Mouse (Mus musculus): ENCODE results near the gene Jmjd6. TPM values are rescaled to one million over a fixed set of nuclear protein-coding genes. Genes with fewer than 3 reads are reported as not detected.

Gene Jmjd6
- polyA plus RNA-seq (2015; fragmentation: Nextera tagmentation; extraction: Ambion mirVana): 38.1 and 40.1 TPM in 2 replicates

DNA sequence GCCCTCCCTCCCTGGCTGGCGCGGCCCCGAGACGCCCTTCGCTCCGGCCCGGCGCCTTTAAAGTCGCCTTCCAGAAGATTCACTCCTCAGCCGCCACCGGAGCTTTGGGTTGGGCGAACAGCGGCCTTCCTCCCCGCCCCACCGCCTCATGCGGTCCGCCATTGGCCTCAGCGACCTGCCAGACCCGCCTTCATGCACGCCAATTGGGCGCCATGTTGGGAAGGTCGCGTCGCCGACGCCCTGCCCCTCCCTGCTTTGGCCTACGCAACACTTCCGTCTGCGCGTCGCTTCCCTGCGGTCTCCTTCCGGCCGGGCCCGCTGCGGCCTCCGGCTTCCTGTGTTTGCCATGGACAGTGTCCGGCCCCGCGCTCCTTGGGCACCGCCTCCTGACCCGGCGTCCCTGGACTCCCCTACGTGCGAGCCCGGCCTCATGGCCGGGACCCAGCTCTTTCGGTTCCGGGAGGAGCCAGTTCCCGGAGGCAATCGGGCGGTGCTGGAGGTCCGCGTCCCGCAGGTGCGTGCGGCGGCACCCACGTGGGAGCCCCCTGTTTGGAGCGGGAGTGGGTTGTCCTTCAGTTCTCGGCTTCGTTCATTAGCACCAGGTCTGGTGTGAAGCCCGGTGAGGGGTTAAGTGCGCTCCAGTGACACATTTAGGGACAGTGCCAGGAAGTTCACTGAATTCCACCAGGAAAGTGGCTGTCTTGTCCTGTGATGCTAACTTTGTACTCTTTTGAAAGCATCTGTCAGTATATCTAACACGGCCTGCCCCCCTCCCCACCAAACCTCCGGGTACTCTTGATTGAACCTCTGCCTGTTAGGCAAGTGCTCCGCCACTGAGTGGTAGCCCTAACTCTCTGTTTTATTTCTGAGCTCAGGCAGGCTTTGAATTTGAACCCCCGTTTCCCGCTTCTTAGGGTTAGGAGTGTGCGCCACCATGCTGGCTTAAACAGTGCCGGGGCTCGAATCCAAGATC, at the start of gene Jmjd6, which contains the start of gene Mettl23:
TSS of gene Jmjd6 (minus strand) at position 189 of the 973 bp plus-strand sequence.
TSS of gene Mettl23 (plus strand) at position 18 of the 973 bp plus-strand sequence.
- no peaks in the 10 kb centered on the region for H3K27me3 ChIP-seq
- DNase-seq (peak; percentile 96), ATAC-seq (ENCODE audit: low read depth) (peak; percentile 95)
- peak within 1 kb of the TSS; percentile 97 for H3K27ac ChIP-seq
- H3K9me3 ChIP-seq (replicated peaks): no peaks in the 10 kb centered on the region
- H3K9ac ChIP-seq: peak within 1 kb of the TSS; percentile 93
- H3K4me3 ChIP-seq (replicated peaks): peak within 1 kb of the TSS; percentile 84
- under 1% methylated on average over 72 of the region's 72 CpGs for WGBS (ENCODE audit: insufficient replicate concordance)
- H3K36me3 ChIP-seq: peaks cover 62% of the 10 kb centered on the region
- peak within 1 kb of the TSS; percentile 85 for H3K4me2 ChIP-seq
- H3K4me1 ChIP-seq (replicated peaks): peaks cover 74% of the 10 kb centered on the region

DNA sequence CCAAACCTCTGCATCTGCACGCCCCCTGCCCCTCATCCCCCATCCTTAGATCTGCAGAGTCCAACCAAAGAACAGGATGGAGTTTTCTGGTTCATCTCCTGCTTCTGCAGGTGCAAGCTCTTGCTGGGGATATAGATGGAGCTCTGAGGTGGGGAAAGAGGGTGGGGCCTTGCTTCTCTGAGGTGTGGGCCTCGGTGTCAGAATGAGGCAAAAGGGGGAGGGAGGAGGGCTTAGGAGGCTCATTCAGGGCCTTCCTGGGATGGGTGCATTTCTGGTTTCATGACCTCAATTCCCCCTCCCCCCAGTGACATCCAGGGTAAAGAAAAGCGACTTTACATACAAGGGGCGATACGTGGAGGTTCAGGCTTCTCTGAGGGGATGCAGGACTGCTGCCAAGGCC, 43.9 kb upstream of the Jmjd6 start:
- H3K4me1 ChIP-seq (replicated peaks): peaks cover 4% of the 10 kb centered on the region
- H3K27ac ChIP-seq: no peak overlapping the region
- H3K4me3 ChIP-seq (replicated peaks): no peak overlapping the region
- H3K9ac ChIP-seq: no peak overlapping the region
- WGBS (ENCODE audit: insufficient replicate concordance): 53% methylated on average over 5 of the region's 5 CpGs
- peaks cover 27% of the 10 kb centered on the region for H3K27me3 ChIP-seq
- DNase-seq (no peak), ATAC-seq (ENCODE audit: low read depth) (no peak)
- H3K4me2 ChIP-seq: no peak overlapping the region
- no peaks in the 10 kb centered on the region for H3K36me3 ChIP-seq
- H3K9me3 ChIP-seq (replicated peaks): no peaks in the 10 kb centered on the region

DNA sequence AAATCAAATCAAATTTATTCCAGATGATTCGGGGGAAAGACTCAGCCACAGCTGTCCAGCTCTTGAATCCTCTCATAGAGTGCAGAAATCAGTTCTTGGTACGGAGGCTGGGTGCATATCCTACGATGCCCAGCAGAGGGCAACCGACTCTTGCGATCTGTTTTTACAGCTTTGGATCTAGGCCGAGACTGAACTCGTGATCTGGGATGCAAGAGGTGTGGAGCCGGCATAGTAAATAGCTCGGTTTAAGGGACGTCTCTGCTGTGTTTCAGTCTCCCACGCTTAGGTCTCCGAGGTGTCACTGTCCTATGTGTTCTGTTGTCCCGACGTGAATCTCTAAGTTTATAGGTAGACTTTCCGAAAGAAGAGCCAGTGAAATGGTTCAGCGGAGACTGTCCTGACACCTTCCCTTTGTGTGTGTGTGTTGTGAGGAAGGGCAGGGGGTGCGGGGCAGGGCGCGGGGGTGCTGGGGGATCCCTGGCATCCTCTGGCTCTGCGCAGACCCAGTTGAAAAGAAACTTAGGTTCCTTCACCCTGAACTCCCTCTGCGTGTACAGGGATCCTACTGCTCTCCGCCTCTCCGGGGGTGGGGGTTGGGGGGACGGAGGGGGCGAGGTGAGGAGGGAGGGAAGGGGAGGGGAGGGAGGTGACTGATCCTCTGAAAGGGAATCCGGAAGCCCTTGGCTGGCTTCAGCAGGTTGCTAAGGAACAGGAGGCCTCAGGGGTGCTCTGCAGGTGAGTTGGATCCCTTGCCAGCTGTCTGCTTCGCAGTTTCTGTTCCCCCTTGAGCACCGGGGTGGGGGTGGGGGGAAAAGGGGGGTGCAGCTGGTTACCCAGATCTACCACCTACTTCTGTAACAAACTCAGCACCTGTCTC, 42.3 kb upstream of the Jmjd6 start:
- DNase-seq (peak; percentile 15), ATAC-seq (ENCODE audit: low read depth) (no peak; the same call in 1 of the 2 replicates)
- H3K27ac ChIP-seq: no peak overlapping the region
- peak overlapping the region; percentile 16; the same call in 1 of the 2 replicates for H3K4me3 ChIP-seq (replicated peaks)
- H3K27me3 ChIP-seq: peaks cover 25% of the 10 kb centered on the region
- no peaks in the 10 kb centered on the region for H3K9me3 ChIP-seq (replicated peaks)
- H3K9ac ChIP-seq: no peak overlapping the region
- H3K4me1 ChIP-seq (replicated peaks): peaks cover 4% of the 10 kb centered on the region
- peak overlapping the region; percentile 23 for H3K4me2 ChIP-seq
- 5% methylated on average over 28 of the region's 28 CpGs for WGBS (ENCODE audit: insufficient replicate concordance)
- H3K36me3 ChIP-seq: no peaks in the 10 kb centered on the region

DNA sequence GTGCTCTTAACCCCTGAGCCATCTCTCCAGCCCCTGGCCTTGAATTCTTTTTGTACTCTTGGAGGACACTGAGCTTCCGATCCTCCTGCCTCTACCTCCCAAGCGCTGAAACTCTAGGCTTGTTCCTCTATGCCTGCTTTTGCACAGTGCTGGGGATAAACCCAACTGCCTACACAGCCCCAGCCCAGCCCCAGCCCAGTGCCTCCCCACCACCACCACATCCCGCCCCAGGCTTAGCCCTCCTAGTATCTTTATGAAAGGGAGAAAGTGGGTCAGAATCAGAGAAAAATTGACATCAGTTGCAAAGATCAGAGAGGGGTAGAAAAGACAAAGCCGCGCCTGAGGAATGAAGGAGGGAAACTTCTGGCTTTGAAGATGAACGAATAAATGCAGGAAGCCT, 40.8 kb upstream of the Jmjd6 start:
- peaks cover 24% of the 10 kb centered on the region for H3K27me3 ChIP-seq
- no peak for DNase-seq
- H3K4me3 ChIP-seq (replicated peaks): no peak overlapping the region
- H3K36me3 ChIP-seq: no peaks in the 10 kb centered on the region
- ATAC-seq (ENCODE audit: low read depth): no peak
- no peak overlapping the region for H3K27ac ChIP-seq
- H3K4me1 ChIP-seq (replicated peaks): peaks cover 4% of the 10 kb centered on the region
- 81% methylated on average over 6 of the region's 6 CpGs for WGBS (ENCODE audit: insufficient replicate concordance)
- no peak overlapping the region for H3K9ac ChIP-seq
- H3K9me3 ChIP-seq (replicated peaks): no peaks in the 10 kb centered on the region
- no peak overlapping the region for H3K4me2 ChIP-seq

DNA sequence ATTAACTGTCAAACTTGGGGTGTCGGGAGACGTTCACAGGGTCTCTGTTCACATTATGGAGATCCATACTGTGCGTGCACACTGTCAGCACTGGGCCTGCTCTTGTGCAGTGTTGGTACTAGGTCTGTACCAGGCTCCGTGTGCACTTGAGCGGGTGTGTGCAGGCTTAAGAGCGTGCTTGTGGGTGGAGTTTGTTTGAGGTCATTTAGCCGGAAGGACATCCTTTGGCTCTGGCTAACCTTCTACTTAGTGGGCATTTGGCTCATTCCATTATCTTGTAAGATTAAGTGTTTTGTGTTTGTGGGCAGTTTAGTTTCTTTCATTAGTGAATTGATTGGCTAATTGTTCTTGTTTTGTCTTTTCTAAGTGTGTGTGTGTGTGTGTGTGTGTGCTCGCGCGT, 39.2 kb upstream of the Jmjd6 start:
- peaks cover 4% of the 10 kb centered on the region for H3K4me1 ChIP-seq (replicated peaks)
- H3K4me3 ChIP-seq (replicated peaks): no peak overlapping the region
- ATAC-seq (ENCODE audit: low read depth) (no peak), DNase-seq (no peak)
- WGBS (ENCODE audit: insufficient replicate concordance): 79% methylated on average over 10 of the region's 10 CpGs
- no peaks in the 10 kb centered on the region for H3K36me3 ChIP-seq
- H3K9ac ChIP-seq: no peak overlapping the region
- H3K27me3 ChIP-seq: peaks cover 24% of the 10 kb centered on the region
- H3K9me3 ChIP-seq (replicated peaks): no peaks in the 10 kb centered on the region
- no peak overlapping the region for H3K4me2 ChIP-seq
- no peak overlapping the region for H3K27ac ChIP-seq

DNA sequence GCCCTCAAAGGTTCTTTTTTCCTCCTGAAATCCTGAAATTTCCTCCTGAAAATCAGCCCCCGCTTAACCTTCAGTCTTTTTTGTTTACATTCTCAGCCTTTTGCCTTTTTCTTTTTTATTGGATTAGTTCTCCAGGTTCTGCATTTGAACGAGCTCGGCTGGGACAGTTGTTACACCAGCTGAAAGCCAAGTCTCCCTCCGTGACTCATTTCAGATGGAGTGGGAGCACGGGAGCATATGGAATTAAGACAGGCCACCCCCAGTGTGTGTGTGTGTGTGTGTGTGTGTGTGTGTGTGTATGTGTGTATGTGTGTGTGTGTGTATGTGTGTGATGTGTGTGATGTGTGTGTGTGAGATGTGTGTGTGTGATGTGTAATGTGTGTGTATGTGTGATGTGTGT, 38.2 kb upstream of the Jmjd6 start:
- no peak for ATAC-seq (ENCODE audit: low read depth)
- H3K4me1 ChIP-seq (replicated peaks): peaks cover 4% of the 10 kb centered on the region
- no peak overlapping the region for H3K4me2 ChIP-seq
- H3K36me3 ChIP-seq: no peaks in the 10 kb centered on the region
- no peak overlapping the region for H3K27ac ChIP-seq
- no peak overlapping the region for H3K4me3 ChIP-seq (replicated peaks)
- 65% methylated on average over 5 of the region's 5 CpGs for WGBS (ENCODE audit: insufficient replicate concordance)
- H3K27me3 ChIP-seq: peaks cover 15% of the 10 kb centered on the region; the same call in 1 of the 2 replicates
- H3K9me3 ChIP-seq (replicated peaks): no peaks in the 10 kb centered on the region
- no peak overlapping the region for H3K9ac ChIP-seq
- no peak for DNase-seq

DNA sequence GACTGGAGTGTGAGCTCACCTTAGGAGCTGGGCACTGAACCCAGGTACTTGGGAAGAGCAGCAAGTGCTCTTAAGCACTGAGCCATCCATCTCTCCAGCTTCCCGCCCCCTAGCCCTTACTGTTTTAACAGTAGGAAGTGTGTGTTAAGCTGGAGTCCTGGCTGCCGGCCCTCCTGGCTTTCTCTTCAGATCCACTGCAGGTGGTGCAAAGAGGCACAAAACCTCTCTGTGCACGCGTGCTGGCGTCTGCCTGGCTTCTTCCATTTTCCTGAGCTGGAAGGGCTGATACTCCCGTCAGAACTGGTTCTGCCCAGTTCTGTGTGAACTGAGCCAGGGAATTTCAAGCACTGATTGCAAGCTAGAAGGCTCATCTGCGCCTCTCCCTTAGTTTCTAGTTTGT, 37.6 kb upstream of the Jmjd6 start:
- DNase-seq: no peak
- H3K9ac ChIP-seq: no peak overlapping the region
- H3K27ac ChIP-seq: no peak overlapping the region
- H3K36me3 ChIP-seq: 0 out of 2 replicates have a peak, but pooled peaks cover under 1% of the 10 kb centered on the region
- H3K4me3 ChIP-seq (replicated peaks): no peak overlapping the region
- H3K4me1 ChIP-seq (replicated peaks): peaks cover 4% of the 10 kb centered on the region
- 62% methylated on average over 7 of the region's 7 CpGs for WGBS (ENCODE audit: insufficient replicate concordance)
- no peak overlapping the region for H3K4me2 ChIP-seq
- H3K9me3 ChIP-seq (replicated peaks): no peaks in the 10 kb centered on the region
- peaks cover 9% of the 10 kb centered on the region; the same call in 1 of the 2 replicates for H3K27me3 ChIP-seq
- no peak for ATAC-seq (ENCODE audit: low read depth)

DNA sequence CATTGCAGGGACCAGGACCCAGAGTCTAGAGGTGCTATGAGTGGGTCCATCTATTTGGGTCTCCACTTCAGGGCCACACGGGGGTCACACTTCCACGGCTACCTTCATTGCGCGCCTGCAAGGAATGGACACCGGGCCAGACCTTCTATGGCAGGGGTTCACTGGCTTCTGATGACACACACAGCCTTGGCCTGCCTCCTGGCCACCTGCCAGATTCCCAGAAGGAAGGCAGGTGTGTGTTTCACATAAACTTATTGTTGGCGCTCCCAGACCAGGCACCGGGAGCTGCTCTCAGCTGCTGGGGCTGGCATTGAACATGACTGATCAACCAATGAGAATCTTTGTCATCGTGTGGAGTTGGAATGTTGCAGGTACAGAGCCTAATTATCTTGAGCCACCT, 35.2 kb upstream of the Jmjd6 start:
- Histone ChIP-seq H3K9me3 (replicated peaks) (no peaks in the 10 kb centered on the region), H3K4me2 (no peak overlapping the region), H3K27me3 (no peaks in the 10 kb centered on the region), H3K4me3 (replicated peaks) (no peak overlapping the region), H3K4me1 (replicated peaks) (no peaks in the 10 kb centered on the region), H3K36me3 (peaks cover 17% of the 10 kb centered on the region), H3K27ac (no peak overlapping the region), H3K9ac (no peak overlapping the region)
- 86% methylated on average over 8 of the region's 8 CpGs for WGBS (ENCODE audit: insufficient replicate concordance)
- DNase-seq (no peak), ATAC-seq (ENCODE audit: low read depth) (no peak)

DNA sequence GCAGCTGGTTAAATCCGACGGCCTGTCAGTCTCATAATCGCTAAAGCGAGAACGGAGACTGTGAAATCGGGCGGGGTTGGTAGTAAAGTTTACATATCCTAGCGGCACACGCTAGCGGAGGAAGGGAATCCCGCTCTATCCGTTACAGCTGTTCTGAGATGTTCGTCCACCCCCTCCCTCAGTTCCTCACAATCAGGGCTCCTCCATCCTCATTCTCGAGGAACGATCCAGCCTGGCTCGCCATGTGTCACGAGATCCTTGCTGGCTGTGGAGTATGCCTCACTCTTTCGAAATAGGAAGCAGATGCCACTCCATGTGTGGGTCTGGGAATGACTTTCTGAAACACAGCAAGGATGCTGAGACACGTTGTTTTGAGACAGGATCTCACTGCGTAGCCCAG, 30.7 kb upstream of the Jmjd6 start:
- Histone ChIP-seq H3K27me3 (no peaks in the 10 kb centered on the region), H3K4me3 (replicated peaks) (no peak overlapping the region), H3K36me3 (peaks cover 45% of the 10 kb centered on the region), H3K27ac (no peak overlapping the region), H3K9me3 (replicated peaks) (no peaks in the 10 kb centered on the region), H3K4me2 (no peak overlapping the region), H3K4me1 (replicated peaks) (no peaks in the 10 kb centered on the region), H3K9ac (no peak overlapping the region)
- no peak for DNase-seq
- 84% methylated on average over 20 of the region's 20 CpGs for WGBS (ENCODE audit: insufficient replicate concordance)
- no peak for ATAC-seq (ENCODE audit: low read depth)

DNA sequence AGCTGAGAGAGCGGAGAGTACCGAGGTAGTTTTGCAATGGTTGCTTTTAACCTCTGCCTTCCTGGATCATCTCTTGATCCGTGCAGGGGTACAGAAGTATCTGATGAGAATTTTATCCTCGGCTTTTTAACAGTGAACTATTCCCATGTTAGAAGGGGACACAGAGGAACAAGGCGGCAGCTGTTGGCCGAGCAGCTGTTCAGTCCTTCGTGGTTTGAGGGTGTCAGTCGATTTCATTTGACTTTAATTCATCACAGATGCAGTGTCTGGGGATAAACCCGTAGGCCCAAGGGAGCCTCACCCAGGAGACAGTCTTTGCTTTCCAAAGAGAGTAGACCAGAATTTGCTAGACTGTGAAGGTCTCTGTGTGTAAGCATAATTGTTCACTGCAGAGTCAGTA, 28.3 kb upstream of the Jmjd6 start:
- Histone ChIP-seq H3K36me3 (peaks cover 46% of the 10 kb centered on the region), H3K27me3 (no peaks in the 10 kb centered on the region), H3K9ac (no peak overlapping the region), H3K27ac (no peak overlapping the region), H3K4me3 (replicated peaks) (no peak overlapping the region), H3K4me1 (replicated peaks) (no peaks in the 10 kb centered on the region), H3K9me3 (replicated peaks) (no peaks in the 10 kb centered on the region), H3K4me2 (no peak overlapping the region)
- ATAC-seq (ENCODE audit: low read depth): no peak
- DNase-seq: no peak
- WGBS (ENCODE audit: insufficient replicate concordance): 79% methylated on average over 9 of the region's 9 CpGs

DNA sequence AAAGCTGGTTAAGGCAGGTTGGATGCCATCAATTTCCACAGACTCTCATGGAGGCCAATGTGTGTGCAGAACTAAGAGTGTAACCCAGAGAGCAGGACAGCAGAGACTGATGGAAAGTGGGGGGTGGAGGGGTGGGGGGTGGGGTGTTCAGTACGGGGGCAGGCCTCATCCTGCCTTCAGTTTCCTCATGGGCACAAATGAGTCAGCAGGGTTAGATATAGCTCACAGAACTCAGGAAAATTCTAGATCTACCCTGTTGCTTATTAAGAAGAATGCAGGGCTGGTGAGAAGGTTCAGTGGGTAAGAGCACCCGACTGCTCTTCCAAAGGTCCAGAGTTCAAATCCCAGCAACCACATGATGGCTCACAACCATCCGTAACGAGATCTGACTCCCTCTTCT, 26.4 kb upstream of the Jmjd6 start:
- Histone ChIP-seq H3K9ac (no peak overlapping the region), H3K27ac (no peak overlapping the region), H3K4me2 (no peak overlapping the region), H3K9me3 (replicated peaks) (no peaks in the 10 kb centered on the region), H3K4me1 (replicated peaks) (no peaks in the 10 kb centered on the region), H3K27me3 (no peaks in the 10 kb centered on the region), H3K4me3 (replicated peaks) (no peak overlapping the region), H3K36me3 (peaks cover 49% of the 10 kb centered on the region)
- no peak for DNase-seq
- no peak for ATAC-seq (ENCODE audit: low read depth)
- WGBS (ENCODE audit: insufficient replicate concordance): 74% methylated on average over 4 of the region's 4 CpGs
